Mouse (Mus musculus) small intestine, adult 2 months (tissue): ENCODE measurements at regions not wholly inside any gene's neighbourhood (a gene's known extent, or its start where the extent isn't known, plus 50 kb on each side); places are given as distances from the start of the nearest gene placed in this dataset.

Experiments
- H3K27ac ChIP-seq: fragments of 200-500 bp; 2 replicates; pipeline ENCODE4 v1.5.1; 2012; ENCODE audit warnings: low read depth, low read length, control low read depth, inconsistent platforms; ENCODE audit not compliant: insufficient read depth
- H3K27me3 ChIP-seq: fragments of 200-500 bp; 2 replicates; pipeline ENCODE4 v1.6.1; 2012; ENCODE audit warnings: mild to moderate bottlenecking, moderate library complexity, low read length, inconsistent platforms; ENCODE audit not compliant: control insufficient read depth, insufficient read depth
- H3K36me3 ChIP-seq: fragments of 200-500 bp; 2 replicates; pipeline ENCODE4 v1.6.1; 2012; ENCODE audit warnings: mild to moderate bottlenecking, low read length, control low read depth, inconsistent platforms; ENCODE audit not compliant: control insufficient read depth, insufficient read depth
- H3K4me1 ChIP-seq: fragments of 200-500 bp; 2 replicates; pipeline ENCODE4 v1.6.1; 2012; ENCODE audit warnings: low read length, inconsistent platforms, mixed read lengths; ENCODE audit not compliant: control insufficient read depth, insufficient read depth, insufficient read length
- H3K4me3 ChIP-seq: fragments of 200-500 bp; 2 replicates; pipeline ENCODE4 v1.5.1; 2012; ENCODE audit warnings: low read depth, mild to moderate bottlenecking, control low read depth, inconsistent platforms, low read length, moderate library complexity
- CTCF ChIP-seq: fragments of 200-500 bp; IDR thresholded peaks from 2 replicates; pipeline ENCODE4 v1.5.1; 2012; ENCODE audit warnings: low read depth, mild to moderate bottlenecking, control low read depth, inconsistent platforms, low read length, moderate library complexity, mixed read lengths; ENCODE audit not compliant: insufficient replicate concordance, insufficient read length; ENCODE audit errors: extremely low read depth
- POLR2A ChIP-seq: fragments of 200-500 bp; IDR thresholded peaks from 2 replicates; pipeline ENCODE4 v1.6.1; 2012; ENCODE audit warnings: low read depth, mild to moderate bottlenecking, control low read depth, inconsistent platforms, low read length, moderate library complexity
- WGBS: fragments of 180-500 bp; shearing (Covaris S2); methylation state at CpG from one replicate; pipeline ENCODE4 v1.1.7; 2018; 5-methylcytosine and 5-hydroxymethylcytosine counted together

DNA sequence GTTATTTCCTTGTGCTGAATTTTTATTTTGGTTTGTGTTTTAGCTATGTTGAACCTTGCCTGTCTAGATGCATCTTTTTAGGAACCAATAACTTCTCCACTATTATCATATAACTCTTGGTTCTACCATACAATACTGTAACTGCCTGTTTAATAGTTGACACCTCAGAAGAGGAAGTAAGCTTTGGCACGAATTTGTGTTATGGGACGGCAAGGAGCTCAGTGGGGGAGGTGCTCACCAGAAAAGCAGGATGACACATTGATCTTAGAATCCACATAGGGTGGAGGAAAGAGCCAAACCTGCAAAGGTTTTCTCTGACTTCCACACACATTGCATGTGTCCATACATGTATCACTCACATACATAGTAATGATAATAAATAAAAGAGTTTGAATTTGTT is 498.9 kb downstream of the Plcl1 start:
- WGBS, result 71% methylated on average over 2 of the region's 2 CpGs
- Histone ChIP-seq H3K27me3 (no peaks in the 10 kb centered on the region), H3K36me3 (no peaks in the 10 kb centered on the region), H3K4me1 (no peaks in the 10 kb centered on the region), H3K4me3 (no peak overlapping the region), H3K27ac (no peak overlapping the region)
- TF ChIP-seq POLR2A, result no peak
- TF ChIP-seq CTCF, result no peak

DNA sequence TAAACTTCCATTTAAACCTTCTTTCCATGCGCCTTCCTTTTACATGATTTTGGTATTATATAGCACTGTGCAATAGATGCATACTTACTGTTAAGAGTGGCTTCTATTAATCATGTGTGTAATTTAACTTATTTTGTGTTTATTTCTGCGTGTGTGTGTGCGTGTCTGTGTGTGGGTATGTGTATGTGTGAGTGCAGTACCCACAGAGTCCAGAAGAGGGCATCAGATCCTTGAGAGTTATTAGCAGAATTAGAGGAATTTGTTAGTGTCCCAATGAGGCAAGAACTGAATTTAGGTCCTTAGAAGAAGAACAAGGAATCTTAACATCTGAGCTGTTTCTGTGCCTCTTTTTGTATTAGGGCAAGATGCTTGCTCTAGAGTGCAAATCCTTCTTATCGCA is 499.5 kb downstream of the Plcl1 start:
- H3K27me3 ChIP-seq, result no peaks in the 10 kb centered on the region
- H3K4me3 ChIP-seq, result no peak overlapping the region
- no peaks in the 10 kb centered on the region for H3K4me1 ChIP-seq
- no peak for TF ChIP-seq CTCF
- no peak overlapping the region for H3K27ac ChIP-seq
- 97% methylated on average over 4 of the region's 4 CpGs for WGBS
- H3K36me3 ChIP-seq, result no peaks in the 10 kb centered on the region

DNA sequence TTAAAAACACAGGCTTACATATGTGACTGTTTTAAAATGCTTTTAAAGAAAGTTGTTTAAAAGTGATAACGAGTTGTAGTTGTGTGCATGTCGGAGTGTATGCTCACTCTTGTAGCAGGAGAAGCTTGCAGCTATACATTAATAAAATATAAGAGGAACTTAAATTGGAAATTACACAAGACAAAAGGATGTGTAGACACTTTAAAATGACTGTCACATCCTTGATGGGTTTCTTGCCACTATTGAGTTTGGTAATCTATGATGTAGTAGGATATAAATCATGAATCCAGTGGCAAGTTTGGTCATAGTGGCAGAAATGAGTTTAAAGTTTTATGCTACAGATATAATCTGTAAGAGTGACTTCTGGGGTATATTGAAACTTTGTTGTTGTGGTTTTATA is 504.3 kb downstream of the Plcl1 start:
- TF ChIP-seq CTCF (no peak), POLR2A (no peak)
- Histone ChIP-seq H3K36me3 (no peaks in the 10 kb centered on the region), H3K4me1 (no peaks in the 10 kb centered on the region), H3K27ac (no peak overlapping the region), H3K27me3 (no peaks in the 10 kb centered on the region), H3K4me3 (no peak overlapping the region)
- WGBS, result 89% methylated on average over 2 of the region's 2 CpGs

DNA sequence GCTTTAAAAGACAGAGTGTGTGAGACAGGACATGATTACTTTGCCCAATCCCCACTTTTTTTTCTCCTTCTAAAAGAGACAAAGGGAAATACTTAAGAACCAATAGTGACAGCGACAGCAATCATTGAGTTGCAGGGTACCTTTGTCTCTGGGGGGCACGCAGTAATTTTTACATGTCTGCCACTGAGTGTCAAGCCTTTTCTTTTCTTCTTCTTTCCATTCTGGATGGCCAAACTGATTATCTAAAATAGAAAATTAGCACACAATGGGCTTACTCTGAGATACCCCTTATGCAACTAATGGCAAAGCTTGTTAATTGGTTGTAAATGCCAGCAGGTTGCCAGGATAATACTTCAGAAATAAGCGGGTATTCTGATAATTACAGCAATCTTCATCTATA is 508.6 kb downstream of the Plcl1 start:
- Histone ChIP-seq H3K36me3 (no peaks in the 10 kb centered on the region), H3K4me1 (no peaks in the 10 kb centered on the region), H3K27ac (no peak overlapping the region), H3K4me3 (no peak overlapping the region), H3K27me3 (no peaks in the 10 kb centered on the region)
- TF ChIP-seq CTCF (no peak), POLR2A (no peak)
- 54% methylated on average over 3 of the region's 3 CpGs for WGBS

DNA sequence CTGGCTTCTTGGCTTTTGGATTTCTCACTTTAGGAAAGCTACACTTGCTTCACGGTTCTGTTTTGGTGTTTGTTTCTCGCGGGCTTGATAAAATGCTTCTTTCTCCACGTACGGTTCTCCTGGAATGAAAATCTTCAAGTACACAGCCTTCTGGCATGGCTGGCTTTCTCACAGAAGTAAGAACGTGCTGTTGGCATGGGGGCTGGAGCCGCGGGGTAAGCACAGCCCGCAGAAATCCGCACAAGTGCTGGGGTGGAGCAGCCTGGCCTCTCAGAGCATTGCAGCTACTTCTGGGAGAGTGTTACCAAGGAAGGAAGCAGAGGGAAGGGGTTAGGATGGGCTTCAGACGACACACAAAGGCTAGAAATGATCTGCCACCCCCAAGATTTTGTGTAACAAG is 510.2 kb downstream of the Plcl1 start:
- Histone ChIP-seq H3K27ac (no peak overlapping the region), H3K4me1 (no peaks in the 10 kb centered on the region), H3K27me3 (no peaks in the 10 kb centered on the region), H3K4me3 (no peak overlapping the region), H3K36me3 (no peaks in the 10 kb centered on the region)
- WGBS, result 75% methylated on average over 11 of the region's 11 CpGs
- no peak for TF ChIP-seq POLR2A
- no peak for TF ChIP-seq CTCF

DNA sequence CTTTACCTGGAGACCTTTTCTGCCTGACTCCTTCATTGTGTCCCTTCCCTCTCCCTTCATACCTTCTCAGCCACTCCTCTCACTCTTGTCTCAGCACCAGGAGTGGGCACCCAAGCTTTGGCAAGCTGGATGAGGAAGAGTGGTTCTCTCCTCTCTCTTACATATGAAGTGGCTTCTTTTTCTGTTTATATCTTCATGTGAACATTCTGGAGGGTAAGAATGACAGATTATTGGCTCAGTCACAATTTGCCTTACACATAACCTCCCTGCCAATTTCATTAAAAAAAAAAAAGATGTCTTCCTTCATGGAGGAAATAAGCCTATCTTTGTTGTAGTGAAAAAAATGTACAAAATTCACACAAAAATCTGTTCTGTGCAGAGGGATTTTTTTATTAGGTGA is 513.8 kb downstream of the Plcl1 start:
- Histone ChIP-seq H3K27me3 (no peaks in the 10 kb centered on the region), H3K27ac (no peak overlapping the region), H3K4me3 (no peak overlapping the region)

DNA sequence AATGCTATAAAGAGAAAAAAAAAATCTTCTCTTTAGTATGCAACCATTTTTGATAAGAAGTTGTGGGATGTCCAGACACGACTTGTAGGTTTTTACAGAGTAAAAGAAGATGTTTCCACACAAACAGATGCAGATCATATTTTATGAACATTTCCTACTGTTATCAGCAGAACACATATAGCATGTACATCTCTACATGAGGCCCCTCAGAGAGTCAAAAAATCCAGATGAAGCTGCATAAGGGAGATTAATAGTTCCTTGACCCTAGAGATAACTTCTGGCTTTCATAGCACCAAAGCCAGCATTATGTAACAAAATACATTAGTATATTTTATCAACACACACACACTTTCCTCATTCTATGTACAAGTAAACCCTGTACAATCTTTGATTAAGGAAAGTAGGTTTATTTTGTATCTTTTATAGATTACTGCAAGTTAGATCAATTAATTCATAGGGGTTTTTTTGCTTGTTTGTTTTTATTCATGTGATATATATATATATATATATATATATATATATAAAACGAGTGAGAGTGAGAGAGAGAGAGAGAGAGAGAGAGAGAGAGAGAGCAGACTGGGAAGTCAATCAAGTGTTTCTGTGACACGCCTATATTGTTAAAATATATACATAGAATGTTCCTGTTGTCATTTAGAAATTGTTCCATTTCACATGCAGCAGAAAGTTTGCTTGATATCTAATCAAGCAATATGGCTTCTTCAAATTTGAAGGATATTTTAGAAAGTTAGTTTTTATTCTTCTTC is 541.2 kb downstream of the Plcl1 start:
- TF ChIP-seq POLR2A (no peak), CTCF (no peak)
- Histone ChIP-seq H3K36me3 (no peaks in the 10 kb centered on the region), H3K27ac (no peak overlapping the region), H3K27me3 (no peaks in the 10 kb centered on the region), H3K4me3 (no peak overlapping the region), H3K4me1 (no peaks in the 10 kb centered on the region)
- 51% methylated on average over 3 of the region's 3 CpGs for WGBS

More for the DNA sequence above, 513.8 kb downstream of the Plcl1 start:
- TF ChIP-seq POLR2A (no peak), CTCF (no peak)
- no peaks in the 10 kb centered on the region for H3K4me1 ChIP-seq
- H3K36me3 ChIP-seq, result no peaks in the 10 kb centered on the region
